Mouse (Mus musculus) gastrocnemius, postnatal 36 days (tissue): Measurements from ENCODE around the gene Stkld1. TPM values are rescaled to one million over a fixed set of nuclear protein-coding genes. Genes with fewer than 3 reads are reported as not detected.
"Not testable (repeated sequence)": the region's sequence is repeated elsewhere in the genome, so short reads cannot be mapped to it uniquely, and the experiment has no call there.

Experiments used
- DNase-seq, 2 experiments: peaks; one replicate each; pipeline ENCODE4 v3.0.0; 2022
- intact Hi-C: fragments of 180-260 bp; cut with DNase I; formaldehyde crosslinking; loops from one replicate; pipeline ENCODE4 v1.15.1; 2025
- long read RNA-seq, 2 experiments: library from polyadenylated mRNA; stranded (forward); transcript quantifications; one replicate each; pipeline ENCODE4 v2.0.0; 2021
- total RNA-seq, 2 experiments: library from RNA; stranded (reverse); gene quantifications; 2 replicates each; pipeline ENCODE4 v1.2.3; 2021

The Stkld1 gene
- not detected for total RNA-seq
- long read RNA-seq, experiment 1, result 0 reads
- long read RNA-seq, experiment 2, result 0 reads

DNA sequence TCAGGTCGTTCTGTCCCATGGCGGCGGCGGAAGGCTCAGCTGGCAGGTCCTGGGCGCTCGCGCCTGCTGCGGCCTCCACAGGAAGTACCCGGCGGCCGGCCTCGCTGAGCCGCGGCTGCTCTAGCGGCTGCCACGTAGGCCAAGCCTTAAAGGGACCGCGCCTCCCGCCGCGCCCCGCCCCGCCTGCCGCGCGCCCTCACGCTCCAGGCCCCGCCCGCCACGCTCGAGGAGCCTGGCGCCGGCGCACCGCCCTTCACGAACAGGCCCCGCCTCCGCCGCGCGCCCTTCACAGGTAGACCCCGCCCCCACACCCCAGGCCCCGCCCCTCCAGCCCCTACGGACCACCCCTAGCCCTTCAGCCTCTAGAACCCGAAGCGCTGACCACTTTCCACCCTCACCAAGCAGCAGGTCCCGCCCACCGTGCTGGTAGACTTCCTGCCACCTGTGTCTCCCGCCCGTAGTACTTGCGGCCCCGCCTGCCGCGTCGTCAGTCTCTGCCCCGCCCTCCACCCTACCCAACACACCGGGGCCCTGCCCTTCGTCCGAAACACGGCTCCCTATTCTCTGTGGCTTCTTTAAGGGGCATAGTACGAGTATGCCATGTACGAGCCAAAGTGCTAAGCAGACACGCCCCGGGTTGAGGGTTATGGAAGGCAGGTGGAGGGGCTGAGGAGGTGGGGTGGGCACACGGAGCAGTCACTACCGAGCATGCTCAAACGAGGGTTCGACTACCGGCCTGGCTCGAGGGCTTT lies at the start of gene Stkld1, which contains the start of gene Surf4:
Gene Stkld1, plus strand, starts transcription at position 744 of the 752 bp plus-strand sequence.
Gene Surf4, minus strand, starts transcription at position 625 of the 752 bp plus-strand sequence.
- intact Hi-C loops, result loop anchor here (5.0 kb wide), 1 partner anchor 74 kb away; the partner anchor contains the start of gene Cacfd1
- peak; percentile 82 to 89 for DNase-seq

DNA sequence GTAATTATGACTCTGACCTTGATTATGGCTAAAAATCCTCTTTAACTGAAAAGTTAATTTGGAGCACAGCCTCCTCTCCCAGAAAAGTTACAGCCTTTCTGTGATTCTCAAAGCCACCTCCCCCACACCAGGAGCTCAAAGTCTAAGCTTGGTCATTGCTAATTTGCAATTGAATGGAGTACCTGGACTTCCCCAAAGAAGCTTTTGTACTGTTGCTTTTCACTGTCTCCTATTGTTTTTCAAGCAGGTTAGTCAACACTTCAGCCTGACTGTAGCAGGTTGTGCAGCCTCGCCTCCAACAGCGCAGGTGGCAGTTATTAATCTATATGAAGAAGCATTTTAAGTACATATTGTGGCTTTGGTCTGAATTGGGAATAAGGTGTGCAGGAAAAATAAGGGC lies 48.3 kb upstream of the Stkld1 start:
- intact Hi-C loops, DNase-seq: not testable (repeated sequence)

DNA sequence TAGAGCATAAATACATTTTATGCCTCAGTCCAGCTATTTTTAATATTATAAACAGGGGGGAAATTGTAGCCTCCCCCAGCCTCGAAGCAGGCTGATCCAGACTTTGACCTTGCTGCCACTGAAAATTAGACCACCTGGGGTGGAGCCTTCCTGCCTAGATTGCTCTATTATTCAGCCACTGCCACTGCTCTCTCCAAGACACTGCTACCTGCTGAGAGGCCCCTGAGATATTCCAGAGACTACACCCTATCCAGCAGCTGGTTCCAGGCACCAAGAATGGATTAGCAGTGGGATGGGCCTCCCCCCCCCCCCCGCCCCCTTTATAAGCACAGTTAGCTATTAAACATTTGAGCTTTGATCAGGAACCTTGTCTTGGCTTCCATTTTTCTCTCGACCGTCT lies 47.7 kb upstream of the Stkld1 start:
- intact Hi-C loops, DNase-seq: not testable (repeated sequence)

DNA sequence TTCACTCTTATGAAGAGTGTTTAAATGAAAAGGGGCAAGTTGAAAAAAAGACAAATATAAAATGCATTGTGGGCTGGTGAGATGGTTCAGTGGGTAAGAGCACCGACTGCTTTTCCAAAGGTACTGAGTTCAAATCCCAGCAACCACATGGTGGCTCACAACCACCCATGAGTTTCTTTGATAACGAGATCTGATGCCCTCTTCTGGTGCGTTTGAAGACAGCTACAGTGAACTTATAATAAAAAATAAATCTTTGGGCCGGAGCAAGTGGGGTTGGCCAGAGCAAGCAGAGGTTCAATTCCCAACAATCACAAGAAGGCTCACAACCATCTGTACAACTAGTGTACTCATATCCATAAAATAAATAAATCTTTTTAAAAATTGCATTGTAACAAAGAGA lies 37.9 kb upstream of the Stkld1 start:
- no peak for DNase-seq
- intact Hi-C loops, result no loop called here

DNA sequence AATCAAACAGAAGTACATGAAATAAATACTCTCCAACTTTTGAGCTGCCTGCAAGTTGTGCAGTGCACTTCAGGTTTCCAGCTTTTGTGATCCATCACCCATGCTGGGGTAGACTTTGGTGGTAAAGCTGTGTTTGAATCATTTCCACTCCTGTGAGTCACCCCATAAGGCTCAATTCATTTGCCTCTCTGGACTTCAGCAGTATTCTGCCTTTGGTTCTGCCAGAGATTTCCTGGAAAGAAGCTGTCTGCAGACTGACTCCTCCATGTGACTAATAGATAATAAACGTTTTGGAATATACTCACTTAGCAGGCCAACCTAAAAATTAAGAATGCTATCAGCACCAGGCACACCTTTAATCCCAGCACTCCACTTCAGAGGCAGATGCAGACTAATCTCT lies 33.1 kb upstream of the Stkld1 start:
- intact Hi-C loops, result loop anchor here (5.0 to 10.0 kb wide), 2 partner anchors 256 to 453 kb away; partner anchors contain the start of gene Sec16a

DNA sequence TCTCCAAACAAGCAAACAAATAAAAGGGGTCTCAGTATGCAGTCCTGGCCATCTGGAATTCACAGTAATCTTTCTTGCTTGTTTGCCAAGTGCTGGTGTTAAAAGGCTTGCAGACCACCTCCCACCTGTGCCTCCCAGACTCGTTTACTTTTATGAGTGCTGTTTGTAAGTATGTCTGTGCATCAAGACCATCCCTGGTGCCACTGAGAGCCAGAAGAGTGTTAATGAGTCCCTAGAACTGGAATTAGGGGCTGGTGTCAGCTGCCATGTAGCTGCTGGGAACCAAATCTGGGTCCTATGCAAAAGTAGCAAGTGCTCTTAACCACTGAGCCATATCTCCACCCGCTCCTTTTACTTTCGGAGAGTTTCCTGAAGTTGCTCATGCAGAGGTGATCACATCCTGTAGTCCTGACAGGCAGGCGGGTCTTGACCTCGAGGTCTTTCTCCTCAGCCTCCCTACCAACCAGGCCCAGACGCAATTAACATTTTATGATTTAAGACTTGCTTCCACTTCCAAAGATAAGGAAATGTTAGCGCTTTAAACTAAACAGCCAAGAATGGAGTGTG lies 31.9 kb upstream of the Stkld1 start:
- no peak for DNase-seq
- intact Hi-C loops, result loop anchor here (5.0 to 10.0 kb wide), 2 partner anchors 257 to 455 kb away; partner anchors contain the start of gene Sec16a

More for the DNA sequence above, 33.1 kb upstream of the Stkld1 start:
- DNase-seq, result no peak

DNA sequence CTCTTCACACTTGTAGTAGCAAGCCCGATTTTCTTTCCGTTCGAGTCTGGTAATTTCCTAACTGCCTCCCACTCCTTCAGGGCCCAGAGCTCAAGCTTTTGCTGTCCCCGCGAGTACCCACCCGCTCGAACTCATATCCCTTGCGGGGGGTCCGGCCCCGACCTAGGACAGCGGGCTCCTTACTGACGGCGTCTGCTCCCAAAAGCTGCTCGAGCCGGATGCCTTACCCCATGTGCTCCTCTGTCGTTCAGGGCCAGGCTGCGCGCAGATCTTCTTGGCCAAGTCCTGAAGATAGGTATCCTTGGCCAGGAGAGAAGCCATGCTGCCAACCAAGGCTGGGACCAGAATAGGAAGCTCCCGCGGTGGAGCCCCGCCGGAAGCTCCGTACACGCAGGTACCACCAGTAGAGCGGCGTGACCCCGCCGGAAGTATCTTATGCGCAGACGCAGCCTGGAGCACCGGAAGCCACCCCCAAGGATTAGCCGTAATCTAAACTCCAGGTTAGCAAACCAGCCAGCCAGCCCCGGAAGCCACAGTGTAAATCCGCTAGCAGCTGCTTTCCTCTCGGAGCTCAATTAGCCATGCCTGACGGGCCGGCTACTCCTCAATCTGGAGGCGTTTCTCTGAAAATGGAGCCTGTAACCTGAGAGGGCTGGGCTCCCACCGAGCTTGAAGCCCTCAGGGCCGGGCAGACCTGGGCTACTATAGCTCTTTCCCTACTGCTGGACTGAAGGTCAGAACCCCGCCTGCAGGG lies 31.2 kb upstream of the Stkld1 start, which contains the start of gene Surf6:
Gene Surf6, minus strand, starts transcription at position 413 of the 754 bp plus-strand sequence.
- peak; percentile 85 to 90 for DNase-seq
- intact Hi-C loops, result loop anchor here (5.0 to 10.0 kb wide), 2 partner anchors 258 to 455 kb away; partner anchors contain the start of gene Sec16a

DNA sequence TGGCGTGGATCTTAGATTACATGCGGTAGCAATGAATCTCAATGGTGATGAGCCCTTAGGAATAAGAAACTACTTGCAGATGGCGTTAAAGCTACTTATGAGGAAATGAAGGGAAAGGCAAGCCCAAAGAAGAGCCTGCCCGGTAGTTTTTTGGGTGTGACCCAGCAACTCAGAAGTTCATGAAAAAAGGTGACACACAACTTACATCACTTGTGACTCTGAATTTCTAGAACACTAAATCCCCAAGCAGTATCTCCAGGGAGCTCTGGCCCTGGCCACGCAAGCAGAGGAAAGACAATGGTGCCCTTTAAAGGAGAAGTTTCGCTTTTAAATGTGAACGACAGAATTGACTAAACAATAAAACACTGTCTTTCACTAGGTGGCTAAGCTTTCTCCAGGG lies 30.5 kb upstream of the Stkld1 start:
- intact Hi-C loops, result loop anchor here (5.0 to 10.0 kb wide), 2 partner anchors 259 to 456 kb away; partner anchors contain the start of gene Sec16a
- no peak for DNase-seq

DNA sequence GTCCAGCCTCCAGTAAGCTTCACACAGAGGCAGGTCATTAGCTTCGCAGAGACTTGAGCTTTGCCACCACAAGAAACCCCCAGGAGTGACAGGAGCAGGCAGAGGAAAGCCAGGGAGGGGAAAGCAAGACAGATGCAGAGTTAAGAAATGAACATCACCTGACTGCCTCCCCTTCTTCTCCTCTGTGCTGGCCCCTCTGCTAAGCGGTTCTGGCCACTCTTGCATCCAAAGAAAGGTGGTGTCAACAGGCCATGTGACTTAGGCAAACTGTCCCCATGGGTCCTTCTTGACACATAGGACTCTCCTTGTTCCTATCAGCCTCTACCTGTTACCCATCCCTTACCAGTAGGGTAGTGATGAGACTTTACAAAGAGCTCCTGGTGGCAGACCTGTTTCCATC lies 27.9 kb upstream of the Stkld1 start:
- intact Hi-C loops, result loop anchor here (10.0 kb wide), 1 partner anchor 261 kb away; no protein-coding TSS in a partner anchor
- no peak for DNase-seq

DNA sequence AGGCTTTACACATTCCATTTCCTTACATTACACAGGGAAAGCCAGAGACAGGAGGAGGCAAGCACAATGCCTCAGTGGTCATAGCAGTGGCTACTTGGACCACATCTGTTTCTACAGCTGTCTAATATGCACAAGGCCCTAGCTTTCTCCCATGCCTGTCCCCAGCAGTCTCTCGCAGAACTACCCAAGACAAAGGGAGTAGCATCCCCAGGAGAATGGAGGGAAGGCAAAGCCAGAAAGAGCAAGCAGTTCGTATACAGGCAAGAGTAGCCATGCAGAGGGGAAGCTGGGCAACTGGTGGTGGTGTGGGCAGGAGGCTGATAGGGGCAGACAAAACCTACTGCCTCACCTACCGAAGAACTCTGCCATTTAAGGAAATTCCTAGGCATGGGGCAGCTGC lies 27.4 kb upstream of the Stkld1 start:
- no peak for DNase-seq
- intact Hi-C loops, result loop anchor here (10.0 kb wide), 1 partner anchor 262 kb away; no protein-coding TSS in a partner anchor

DNA sequence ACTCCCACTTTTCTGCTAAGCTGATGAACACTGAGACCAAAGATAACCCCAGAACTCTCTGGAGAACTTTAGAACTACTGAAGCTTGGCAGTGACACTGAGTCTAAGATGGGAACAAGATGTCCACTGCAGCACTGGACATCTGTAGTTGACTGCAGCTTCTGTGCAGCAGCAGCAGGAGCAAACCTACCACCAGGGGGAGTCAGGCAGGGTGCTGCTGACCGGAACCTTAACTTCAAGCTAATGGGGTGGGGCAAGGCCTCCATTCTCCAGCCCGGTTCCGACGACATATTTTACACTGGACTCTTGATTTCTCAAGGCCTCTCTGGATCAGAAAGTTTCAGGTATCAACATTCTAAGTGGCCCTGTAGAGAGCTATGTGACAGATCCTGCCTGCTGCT lies 26.7 kb upstream of the Stkld1 start:
- intact Hi-C loops, result loop anchor here (10.0 kb wide), 1 partner anchor 262 kb away; no protein-coding TSS in a partner anchor

DNA sequence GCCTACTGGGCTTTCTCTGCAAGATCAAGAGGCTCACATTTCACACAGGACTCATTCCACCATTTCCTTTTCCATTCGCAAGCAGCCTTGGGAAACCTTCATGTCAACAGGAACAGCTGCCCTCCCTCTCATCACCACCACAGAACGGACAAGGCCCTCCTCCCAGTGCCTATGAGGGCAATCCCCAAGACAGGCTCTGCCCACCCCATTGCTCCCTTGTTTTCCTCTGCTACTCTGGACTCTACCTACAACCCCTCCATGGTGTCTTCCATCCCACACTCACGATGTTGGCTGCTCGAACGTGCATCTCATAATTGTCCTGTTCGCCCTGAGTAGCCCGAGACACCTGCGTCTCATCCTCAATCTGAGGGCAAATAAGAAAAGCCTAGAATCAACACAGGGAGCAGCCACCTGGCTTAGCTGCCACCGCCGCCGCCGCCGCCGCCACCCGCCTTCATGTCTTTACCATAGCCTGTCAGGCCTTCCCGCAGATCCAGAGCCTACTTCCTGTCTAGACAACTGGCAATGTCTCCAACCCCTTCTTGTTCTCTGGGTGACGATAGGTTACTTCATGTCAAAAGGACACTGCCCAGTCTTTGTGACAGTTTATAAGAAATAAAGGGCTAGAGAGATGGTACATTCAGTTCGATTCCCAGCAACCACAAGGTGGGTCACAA lies 25.0 kb upstream of the Stkld1 start:
- intact Hi-C loops, result loop anchor here (10.0 kb wide), 1 partner anchor 264 kb away; no protein-coding TSS in a partner anchor
- DNase-seq, result no peak

More for the DNA sequence above, 26.7 kb upstream of the Stkld1 start:
- peak in 1 of 2 experiments; percentile 30 for DNase-seq

DNA sequence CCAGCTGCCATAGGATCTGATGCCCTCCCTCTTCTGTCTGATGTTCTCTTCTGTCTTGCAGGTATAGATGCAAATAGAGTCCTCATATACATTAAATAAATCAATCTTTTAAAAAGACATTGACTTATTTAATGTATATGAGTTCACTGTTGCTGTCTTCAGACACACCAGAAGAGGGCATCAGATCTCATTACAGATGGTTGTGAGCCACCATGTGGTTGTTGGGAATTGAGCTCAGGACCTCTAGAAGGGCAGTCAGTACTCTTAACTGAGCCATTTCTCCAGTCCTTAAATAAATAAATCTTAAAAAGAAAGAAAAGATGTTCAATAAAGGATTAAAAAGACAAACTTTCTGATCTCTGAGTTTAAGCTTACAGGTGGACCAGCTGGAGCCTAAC lies 24.5 kb upstream of the Stkld1 start:
- intact Hi-C loops, result loop anchor here (10.0 kb wide), 1 partner anchor 265 kb away; no protein-coding TSS in a partner anchor
- DNase-seq, result no peak

DNA sequence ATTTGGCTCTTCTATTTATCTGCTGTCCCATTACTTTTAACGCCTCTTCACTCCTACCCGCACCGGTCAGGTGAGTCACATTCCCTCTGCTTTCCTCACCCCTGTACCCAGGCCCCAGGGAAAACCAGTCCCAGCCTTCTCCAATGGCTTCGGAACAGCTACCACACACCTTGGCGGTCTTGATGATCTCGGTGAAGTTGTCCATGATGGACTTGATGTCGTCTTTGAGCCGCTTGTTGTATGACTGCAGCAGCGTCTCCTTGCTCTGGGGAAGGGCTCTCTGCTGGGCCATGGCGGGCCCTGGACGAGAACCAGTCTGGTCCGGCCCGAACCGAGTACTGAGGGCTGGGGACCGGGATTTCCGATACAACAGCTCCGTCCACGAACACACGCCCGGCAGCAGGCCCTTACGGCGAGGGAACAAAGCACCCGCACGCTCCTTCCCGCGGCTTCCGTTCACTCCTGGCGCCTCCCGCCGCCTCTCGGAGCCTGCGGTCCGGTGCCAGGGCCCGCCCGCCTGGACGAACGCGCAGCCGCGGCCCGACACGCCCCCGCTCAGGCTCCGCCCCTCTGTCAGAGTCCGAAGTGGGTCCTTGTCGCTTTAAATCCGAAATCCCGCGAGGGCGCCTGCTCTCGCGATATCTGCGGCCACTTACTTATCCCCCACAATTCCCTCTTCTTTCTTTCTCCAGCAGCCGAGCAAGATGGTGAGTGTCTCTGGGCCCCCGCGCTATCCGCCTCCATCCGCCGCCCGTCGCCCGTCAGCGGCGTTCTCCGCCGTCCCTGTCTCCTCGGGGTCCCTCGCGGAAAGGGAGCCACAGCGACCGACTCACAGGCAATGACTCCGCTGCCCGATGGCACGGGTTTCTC lies 23.5 kb upstream of the Stkld1 start, which contains the start of the genes Med22 and Rpl7a:
Gene Med22, minus strand, starts transcription at position 554 of the 870 bp plus-strand sequence.
Gene Rpl7a, plus strand, starts transcription at position 641 of the 870 bp plus-strand sequence.
- intact Hi-C loops, result no loop called here
- peak; percentile 100 for DNase-seq

DNA sequence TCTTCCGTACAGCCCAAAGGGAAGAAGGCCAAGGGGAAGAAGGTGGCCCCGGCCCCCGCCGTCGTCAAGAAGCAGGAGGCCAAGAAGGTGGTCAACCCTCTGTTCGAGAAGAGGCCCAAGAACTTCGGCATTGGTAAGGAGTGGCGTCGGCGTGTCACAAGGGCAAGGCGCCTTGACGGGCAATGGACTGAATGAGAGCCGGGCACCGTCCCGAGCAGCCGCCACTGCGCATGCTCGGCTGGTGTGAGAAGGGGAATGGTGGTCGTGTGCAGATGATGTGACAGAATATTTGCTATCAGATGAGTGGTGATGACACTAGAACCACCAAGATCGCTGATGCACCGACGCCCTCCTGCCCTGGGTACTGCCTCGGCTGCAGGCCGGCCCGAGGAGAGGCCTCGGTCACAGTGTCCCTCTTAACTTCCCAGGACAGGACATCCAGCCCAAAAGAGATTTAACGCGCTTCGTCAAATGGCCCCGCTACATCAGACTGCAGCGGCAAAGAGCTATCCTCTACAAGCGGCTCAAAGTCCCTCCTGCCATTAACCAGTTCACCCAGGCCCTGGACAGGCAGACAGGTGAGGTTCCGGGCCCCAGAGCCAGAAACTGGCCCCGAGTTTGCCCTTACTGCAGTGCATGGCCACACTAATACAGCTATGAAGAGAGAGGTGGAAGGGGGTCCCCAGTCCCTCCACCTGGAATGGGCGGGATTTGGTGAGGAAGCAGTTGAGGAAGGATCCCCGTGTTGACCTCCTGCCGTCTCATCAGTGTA lies 22.7 kb upstream of the Stkld1 start:
- intact Hi-C loops, result no loop called here
- DNase-seq, result no peak

DNA sequence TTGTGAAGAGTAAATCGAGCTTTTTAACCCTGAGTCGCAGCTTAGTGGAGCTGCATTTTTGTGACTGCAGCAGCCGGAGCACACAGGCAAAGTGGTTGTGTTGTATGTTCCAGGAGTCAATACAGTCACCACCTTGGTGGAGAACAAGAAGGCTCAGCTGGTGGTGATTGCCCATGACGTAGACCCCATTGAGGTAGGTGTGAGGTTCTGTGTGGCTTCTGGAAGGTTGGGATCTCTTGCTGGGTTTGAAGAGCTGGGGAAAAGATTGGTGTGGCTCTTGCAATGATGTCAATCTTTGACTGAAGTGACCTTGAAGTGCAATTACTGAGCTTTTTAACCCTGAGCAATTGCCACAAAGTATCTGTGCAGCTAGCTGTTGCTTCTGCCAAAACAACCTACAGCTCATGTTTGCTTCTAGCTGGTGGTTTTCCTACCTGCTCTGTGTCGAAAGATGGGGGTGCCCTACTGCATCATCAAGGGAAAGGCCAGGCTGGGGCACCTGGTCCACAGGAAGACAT lies 21.5 kb upstream of the Stkld1 start:
- intact Hi-C loops, result no loop called here

DNA sequence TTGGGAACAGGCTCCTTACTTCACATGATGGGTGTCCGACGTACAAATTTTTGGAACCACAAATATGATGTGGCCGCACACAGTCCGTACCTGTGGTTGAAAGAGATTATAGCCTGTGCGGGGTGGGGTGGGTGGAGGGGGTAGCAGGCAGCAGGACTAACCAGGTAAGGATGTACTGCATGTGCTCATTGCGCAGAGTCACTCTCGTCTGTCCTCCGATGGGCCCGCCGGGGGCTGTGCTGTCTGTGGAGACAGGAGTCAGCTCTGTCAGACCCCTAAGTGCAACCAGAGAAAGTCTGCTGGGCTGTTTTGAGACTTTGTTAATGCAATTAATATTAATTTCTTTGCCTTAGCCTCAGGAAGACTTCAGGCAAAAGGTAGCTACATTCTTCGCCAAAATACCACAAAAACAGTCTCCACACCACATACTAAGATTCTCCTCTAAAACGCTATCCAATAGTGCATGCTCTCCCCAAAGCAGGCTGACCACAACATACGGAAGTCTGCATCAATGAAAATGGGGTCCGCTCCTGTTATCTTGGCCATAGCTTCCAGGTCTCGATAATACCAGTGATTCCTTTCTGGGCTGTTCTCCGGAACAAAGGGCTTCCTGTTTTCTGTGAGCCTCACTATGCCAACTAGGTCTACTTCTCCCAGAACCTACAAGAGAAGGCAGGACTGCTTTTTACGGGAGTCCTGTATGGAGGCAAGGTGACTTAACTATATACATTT lies 20.3 kb upstream of the Stkld1 start:
- DNase-seq, result no peak
- intact Hi-C loops, result no loop called here

More for the DNA sequence above, 21.5 kb upstream of the Stkld1 start:
- no peak for DNase-seq
